Mouse (Mus musculus) kidney, postnatal 0 days (tissue): Measurements from ENCODE around the gene Prkab2. TPM values are rescaled to one million over a fixed set of nuclear protein-coding genes. Genes with fewer than 3 reads are reported as not detected.
A peak's percentile ranks its signal among the peaks of the same experiment; 100 is the strongest.

Experiments
- ATAC-seq: fragments of 200-750 bp; cut with Nextera tagmentation; replicated peaks from 2 replicates; pipeline ENCODE4 v1.8.0; 2017; ENCODE audit warnings: low read depth, moderate number of reproducible peaks, moderate TSS enrichment, moderate library complexity; ENCODE audit not compliant: low FRiP score
- DNase-seq: peaks from one replicate; pipeline ENCODE4 v3.0.0-alpha.2; 2016; ENCODE audit warnings: low spot score
- H3K27ac ChIP-seq: fragments of 300-500 bp; sonication (generic); 2 replicates; pipeline ENCODE4 v1.5.1; 2014; ENCODE audit warnings: mild to moderate bottlenecking
- H3K27me3 ChIP-seq: fragments of 300-500 bp; sonication (generic); 2 replicates; pipeline ENCODE4 v1.6.1; 2014; ENCODE audit warnings: low read length, mixed read lengths; ENCODE audit not compliant: insufficient read depth
- H3K36me3 ChIP-seq: fragments of 300-500 bp; sonication (generic); 2 replicates; pipeline ENCODE4 v1.6.1; 2014; ENCODE audit warnings: low read length, mixed read lengths; ENCODE audit not compliant: insufficient read depth
- H3K4me1 ChIP-seq: fragments of 300-500 bp; sonication (generic); replicated peaks from 2 replicates; pipeline ENCODE4 v1.6.1; 2014; ENCODE audit warnings: antibody characterized with exemption, low read length, mixed read lengths; ENCODE audit not compliant: insufficient read depth
- H3K4me2 ChIP-seq: fragments of 300-500 bp; sonication (generic); 2 replicates; pipeline ENCODE4 v1.6.1; 2014; ENCODE audit warnings: mild to moderate bottlenecking, low read length, moderate library complexity, mixed read lengths
- H3K4me3 ChIP-seq: fragments of 300-500 bp; sonication (generic); replicated peaks from 2 replicates; pipeline ENCODE4 v1.5.1; 2014; ENCODE audit warnings: low read depth, low read length
- H3K9ac ChIP-seq: fragments of 300-500 bp; sonication (generic); 2 replicates; pipeline ENCODE4 v1.6.1; 2014; ENCODE audit warnings: low read depth, low read length
- H3K9me3 ChIP-seq: fragments of 300-500 bp; sonication (generic); replicated peaks from 2 replicates; pipeline ENCODE4 v1.6.1; 2016; ENCODE audit warnings: low read length, inconsistent platforms, mixed read lengths
- CTCF ChIP-seq: IDR thresholded peaks from 2 replicates; pipeline ENCODE4 v1.5.1; 2016; ENCODE audit warnings: antibody characterized with exemption, low read depth, mild to moderate bottlenecking, moderate library complexity
- WGBS: fragments of 180-500 bp; shearing (Covaris S2); extraction: QIAGEN DNeasy Blood & Tissue Kit; methylation state at CpG from one replicate; pipeline ENCODE4 v1.1.7; 2014; 5-methylcytosine and 5-hydroxymethylcytosine counted together
- polyA plus RNA-seq: library from polyadenylated mRNA; unstranded; fragments of >200 nt; fragmentation: Nextera tagmentation; extraction: Ambion mirVana; gene quantifications from 2 replicates; pipeline ENCODE4 v1.2.1, GENCODE M21; 2015

Gene Prkab2
- polyA plus RNA-seq, 1 experiment from 2014 or later, result 4.7 TPM

DNA sequence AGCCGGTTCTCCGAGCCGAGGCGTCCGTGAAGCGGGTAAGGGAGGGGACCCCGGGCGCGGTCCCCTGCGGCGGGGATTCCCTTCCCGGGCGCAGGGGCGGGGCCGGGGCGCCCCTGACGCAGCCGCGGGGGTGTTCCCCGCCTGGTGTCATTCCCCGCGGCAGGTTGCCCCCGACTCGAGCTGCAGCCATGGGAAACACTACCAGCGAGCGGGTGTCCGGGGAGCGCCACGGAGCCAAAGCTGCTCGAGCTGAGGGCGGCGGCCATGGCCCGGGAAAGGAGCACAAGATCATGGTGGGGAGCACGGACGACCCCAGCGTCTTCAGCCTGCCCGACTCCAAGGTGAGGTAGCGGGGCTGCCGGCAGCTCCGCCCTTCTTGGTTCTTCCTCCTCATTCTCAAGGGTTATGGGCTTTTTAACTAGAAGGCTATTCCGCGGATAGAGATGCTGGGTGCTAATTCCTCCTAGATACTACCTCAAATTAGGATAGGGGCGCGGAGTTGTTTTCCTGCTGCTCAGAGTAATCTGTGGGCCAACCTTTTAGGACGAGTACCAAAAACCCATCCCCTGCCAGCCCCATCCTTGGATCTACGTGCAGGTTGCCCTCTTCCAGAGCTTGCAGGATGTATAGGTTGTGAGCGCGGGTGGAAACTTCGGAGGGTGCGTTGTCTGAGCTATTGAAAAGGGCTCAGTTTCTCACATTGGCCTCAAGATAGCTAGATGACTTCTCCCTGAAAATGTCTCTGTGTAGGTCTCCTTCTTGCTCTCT lies 617 bp downstream of the Prkab2 start:
- Histone ChIP-seq H3K9ac (peak overlapping the region; percentile 70), H3K27me3 (no peaks in the 10 kb centered on the region), H3K4me2 (peak overlapping the region; percentile 90), H3K4me3 (peak overlapping the region; percentile 91), H3K4me1 (0 out of 2 replicates have a peak, but pooled peaks cover 10% of the 10 kb centered on the region), H3K9me3 (no peaks in the 10 kb centered on the region), H3K27ac (peak overlapping the region; percentile 36; the same call in 1 of the 2 replicates), H3K36me3 (no peaks in the 10 kb centered on the region)
- ATAC-seq (peak; percentile 67; the same call in 1 of the 2 replicates), DNase-seq (peak; percentile 54)
- WGBS, result under 1% methylated on average over 44 of the region's 50 CpGs
- no peak for TF ChIP-seq CTCF

DNA sequence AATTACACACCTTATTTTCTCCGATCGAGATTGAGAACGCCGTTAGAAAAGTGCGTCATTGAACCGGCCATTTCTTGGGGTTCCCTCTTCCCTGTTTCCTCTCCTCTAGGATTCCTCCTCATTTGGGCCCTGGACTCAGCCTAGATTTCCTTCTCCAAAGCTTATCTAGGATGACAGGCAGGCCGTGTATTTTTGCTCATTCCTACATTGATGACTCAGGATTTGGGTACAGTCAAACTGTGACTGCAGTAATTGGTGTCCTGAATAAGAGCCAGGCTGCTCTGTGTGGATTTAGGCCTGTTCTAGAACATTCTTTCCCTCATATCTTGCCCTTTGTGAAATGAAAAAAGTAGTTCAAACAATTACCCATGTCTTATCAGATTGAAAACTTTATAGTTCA lies 1.8 kb downstream of the Prkab2 start:
- H3K4me3 ChIP-seq, result no peak overlapping the region
- no peak for TF ChIP-seq CTCF

DNA sequence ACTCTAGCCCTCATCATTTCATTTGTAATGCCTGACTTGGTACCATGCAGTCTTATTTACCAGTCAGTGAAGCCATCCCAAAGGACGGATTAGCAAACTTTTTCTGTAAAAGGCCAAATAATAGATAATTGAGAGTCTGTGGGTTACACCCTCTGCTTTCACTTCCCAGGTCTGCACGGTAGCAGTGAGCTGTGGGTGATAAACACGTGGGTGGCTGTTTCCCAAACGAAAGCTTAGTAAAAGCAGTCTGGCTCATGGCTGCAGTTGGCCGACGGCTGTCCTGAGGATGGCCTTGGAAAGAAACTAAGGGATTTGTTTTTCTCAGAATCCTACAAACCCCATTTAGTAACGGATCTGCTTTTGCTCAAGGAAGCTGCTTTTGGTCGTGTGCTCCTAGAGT lies 3.2 kb downstream of the Prkab2 start:
- 70% methylated on average over 8 of the region's 8 CpGs for WGBS
- Histone ChIP-seq H3K4me2 (no peak overlapping the region), H3K27ac (no peak overlapping the region), H3K9ac (no peak overlapping the region), H3K9me3 (no peaks in the 10 kb centered on the region), H3K27me3 (no peaks in the 10 kb centered on the region), H3K36me3 (peaks cover 12% of the 10 kb centered on the region), H3K4me1 (0 out of 2 replicates have a peak, but pooled peaks cover 10% of the 10 kb centered on the region), H3K4me3 (no peak overlapping the region)
- DNase-seq, result no peak
- TF ChIP-seq CTCF, result no peak
- ATAC-seq, result no peak

More for the DNA sequence above, 1.8 kb downstream of the Prkab2 start:
- H3K36me3 ChIP-seq, result peaks cover 8% of the 10 kb centered on the region; the same call in 1 of the 2 replicates
- WGBS, result 86% methylated on average over 7 of the region's 7 CpGs
- 0 out of 2 replicates have a peak, but pooled peaks cover 10% of the 10 kb centered on the region for H3K4me1 ChIP-seq
- no peak overlapping the region for H3K9ac ChIP-seq
- ATAC-seq (no peak), DNase-seq (no peak)
- H3K9me3 ChIP-seq, result no peaks in the 10 kb centered on the region
- no peak overlapping the region for H3K27ac ChIP-seq
- H3K27me3 ChIP-seq, result no peaks in the 10 kb centered on the region
- no peak overlapping the region for H3K4me2 ChIP-seq

DNA sequence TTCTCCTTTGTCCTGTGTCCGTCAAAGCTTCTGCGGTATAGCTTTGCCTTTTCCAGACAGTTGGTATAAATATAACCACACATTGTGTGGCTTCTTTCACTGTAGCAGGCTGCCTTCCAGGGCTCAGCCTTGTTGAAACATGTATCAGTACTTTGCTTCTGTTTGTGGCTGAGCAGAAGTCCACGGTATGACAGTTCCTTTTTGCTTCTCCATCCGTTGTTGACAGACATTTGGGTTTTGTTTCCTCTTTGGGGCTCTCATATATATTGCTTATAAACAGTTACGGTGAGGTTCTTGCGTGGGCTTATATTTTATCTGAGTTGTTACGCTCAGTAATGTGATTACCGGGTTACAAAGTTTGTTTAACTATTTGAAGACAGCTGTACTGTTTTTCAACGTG lies 7.5 kb downstream of the Prkab2 start:
- no peaks in the 10 kb centered on the region for H3K27me3 ChIP-seq
- no peak overlapping the region for H3K9ac ChIP-seq
- H3K4me2 ChIP-seq, result no peak overlapping the region
- no peak overlapping the region for H3K4me3 ChIP-seq
- H3K36me3 ChIP-seq, result peaks cover 32% of the 10 kb centered on the region
- WGBS, result 87% methylated on average over 9 of the region's 9 CpGs
- H3K27ac ChIP-seq, result no peak overlapping the region
- no peaks in the 10 kb centered on the region for H3K4me1 ChIP-seq
- no peak for TF ChIP-seq CTCF
- no peaks in the 10 kb centered on the region for H3K9me3 ChIP-seq
- DNase-seq (no peak), ATAC-seq (no peak)

DNA sequence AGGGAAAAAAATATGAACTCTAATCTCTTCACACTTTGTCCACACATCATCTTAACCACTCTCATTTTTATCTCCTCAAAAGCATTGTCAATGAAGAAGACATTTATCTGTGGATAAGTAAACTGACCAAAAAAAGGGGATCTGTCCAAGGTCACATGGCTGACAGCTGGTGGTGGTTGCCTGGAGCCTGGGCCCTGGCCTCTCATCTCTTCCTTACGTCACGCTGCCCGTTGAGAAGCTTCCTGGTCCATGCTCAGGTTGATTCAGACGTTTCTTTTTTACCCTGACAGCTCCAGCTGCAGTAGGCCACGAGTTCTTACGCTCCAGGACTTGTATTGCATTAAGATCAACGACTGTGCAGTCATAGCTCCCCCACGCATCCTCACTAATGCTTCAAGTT lies 8.2 kb downstream of the Prkab2 start:
- WGBS, result 68% methylated on average over 8 of the region's 8 CpGs
- Histone ChIP-seq H3K9ac (no peak overlapping the region), H3K4me3 (no peak overlapping the region), H3K27ac (no peak overlapping the region), H3K9me3 (no peaks in the 10 kb centered on the region), H3K36me3 (peaks cover 33% of the 10 kb centered on the region), H3K4me2 (no peak overlapping the region), H3K4me1 (no peaks in the 10 kb centered on the region), H3K27me3 (no peaks in the 10 kb centered on the region)
- ATAC-seq (no peak), DNase-seq (no peak)
- TF ChIP-seq CTCF, result no peak

DNA sequence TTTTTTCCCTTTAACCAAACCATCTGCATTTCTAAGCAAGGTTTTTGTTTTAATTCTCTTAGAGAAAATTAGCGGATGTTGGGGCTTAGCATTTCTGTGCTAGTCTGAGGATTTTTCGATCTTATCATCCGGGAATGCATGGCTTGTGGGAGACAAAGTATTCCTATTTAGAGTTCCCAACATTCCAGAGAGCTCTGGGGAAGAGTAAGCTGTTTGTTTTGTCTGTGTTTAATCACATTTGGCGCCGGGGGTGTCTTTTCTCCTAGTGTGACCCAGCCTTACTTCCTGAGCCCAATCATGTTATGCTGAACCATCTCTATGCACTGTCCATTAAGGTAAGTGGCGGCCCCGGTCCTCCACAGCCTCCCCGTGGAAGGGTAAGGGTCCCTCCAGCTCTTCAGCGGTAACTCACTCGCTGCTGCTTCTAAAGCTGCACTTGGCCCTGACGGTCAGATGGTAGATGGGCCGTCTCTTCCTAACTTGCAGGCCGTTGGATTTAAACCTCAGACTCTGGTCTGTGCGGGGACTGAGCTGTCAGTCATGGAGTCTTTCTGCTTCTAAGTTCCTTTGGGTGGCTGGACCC lies 9.2 kb downstream of the Prkab2 start:
- TF ChIP-seq CTCF, result no peak
- Histone ChIP-seq H3K27ac (no peak overlapping the region), H3K4me2 (no peak overlapping the region), H3K27me3 (no peaks in the 10 kb centered on the region), H3K4me3 (no peak overlapping the region), H3K4me1 (no peaks in the 10 kb centered on the region), H3K9ac (no peak overlapping the region), H3K9me3 (no peaks in the 10 kb centered on the region), H3K36me3 (peaks cover 36% of the 10 kb centered on the region)
- WGBS, result 76% methylated on average over 14 of the region's 14 CpGs
- ATAC-seq, result no peak
- DNase-seq, result no peak
